Mouse (Mus musculus) adrenal gland, postnatal 14 days (tissue): ENCODE data around the gene CN725425. TPM values are rescaled to one million over a fixed set of nuclear protein-coding genes. Genes with fewer than 3 reads are reported as not detected.

Experiments
- DNase-seq: peaks from one replicate; pipeline ENCODE4 v3.0.0; 2021; ENCODE audit warnings: mixed read lengths
- total RNA-seq: library from RNA; stranded (reverse); gene quantifications from 2 replicates; pipeline ENCODE4 v1.2.3, GENCODE M21; 2021

The CN725425 gene
- total RNA-seq, 1 experiment from 2014 or later: not detected

GRCm38 (mm10) chr15:91206518-91206917, 7.2 kb downstream of the CN725425 start:
- DNase-seq: no peak

DNA sequence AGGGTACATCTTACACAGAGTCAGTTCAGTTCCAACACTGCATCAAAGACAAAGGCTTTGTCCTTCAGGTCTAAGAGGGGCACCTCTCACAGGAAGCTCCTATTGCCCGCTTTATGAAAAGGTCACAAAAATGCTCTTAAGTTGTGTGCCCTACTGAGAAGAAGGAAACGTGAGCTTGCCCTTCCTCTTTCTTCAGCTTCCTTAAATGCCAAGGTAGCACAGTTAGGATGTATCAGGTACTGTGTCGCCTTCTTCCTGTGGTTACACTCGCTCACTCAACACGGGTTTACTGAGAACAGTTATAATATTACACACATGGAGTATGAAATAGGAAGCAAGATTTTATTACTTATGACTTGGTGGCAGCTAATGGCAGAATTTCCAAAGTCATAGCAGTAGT, 38.0 kb downstream of the CN725425 start:
- no peak for DNase-seq

DNA sequence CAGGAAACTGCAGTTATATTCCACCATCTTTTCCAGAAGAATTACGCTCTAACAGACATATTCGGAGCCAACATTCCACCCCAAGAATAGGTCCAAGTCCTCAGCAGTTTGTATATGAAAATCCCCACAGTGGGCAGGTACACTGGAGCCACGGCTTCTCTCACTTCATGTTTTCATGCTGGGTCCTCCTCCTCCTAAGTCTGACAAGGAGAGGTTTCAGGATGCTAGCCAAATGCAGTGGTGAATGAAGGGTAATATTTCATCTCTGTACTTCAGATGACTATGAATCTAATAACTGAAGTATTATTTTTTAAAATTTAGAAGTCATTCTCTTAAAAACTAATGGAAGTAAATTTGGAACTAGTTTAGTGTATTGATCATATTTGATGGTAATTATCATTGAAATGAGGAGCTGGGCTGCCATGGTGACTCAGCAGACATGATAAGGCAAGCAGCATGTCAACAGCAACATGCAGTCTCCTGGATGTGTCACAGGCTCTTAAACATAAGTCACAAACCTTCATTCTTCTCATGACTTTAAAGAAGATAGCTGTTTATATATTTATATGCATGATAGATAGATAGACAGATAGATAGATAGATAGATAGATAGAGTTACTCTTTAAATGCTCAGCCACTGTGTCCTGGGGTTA, 41.5 kb downstream of the CN725425 start:
- no peak for DNase-seq

GRCm38 (mm10) chr15:91250815-91251214, 51.5 kb downstream of the CN725425 start:
- peak; percentile 29 for DNase-seq

- no peak for DNase-seq
Observed at GRCm38 (mm10) chr15:91251544-91252408, 52.5 kb downstream of the CN725425 start.

DNA sequence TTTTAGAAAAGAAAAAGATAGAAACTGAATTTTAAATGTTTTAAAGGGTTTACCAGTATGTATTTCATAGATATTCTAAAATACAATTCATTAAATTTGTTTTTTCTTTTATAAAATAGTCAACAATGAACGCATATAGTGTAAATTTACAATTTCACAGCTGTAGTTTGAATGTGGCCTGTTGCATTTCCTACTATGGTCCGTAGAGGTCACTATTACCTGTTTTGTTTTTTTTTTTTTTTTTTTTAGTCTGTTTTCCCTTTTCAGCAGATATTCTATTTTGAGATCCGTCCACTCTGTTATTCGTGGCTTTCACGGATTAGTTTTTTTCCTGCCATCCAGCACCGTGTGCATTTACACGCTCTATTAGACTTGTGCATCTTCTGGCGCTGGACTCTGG, 53.7 kb downstream of the CN725425 start:
- no peak for DNase-seq

- DNase-seq: no peak
Observed at GRCm38 (mm10) chr15:91255308-91255707, 56.0 kb downstream of the CN725425 start.

DNA sequence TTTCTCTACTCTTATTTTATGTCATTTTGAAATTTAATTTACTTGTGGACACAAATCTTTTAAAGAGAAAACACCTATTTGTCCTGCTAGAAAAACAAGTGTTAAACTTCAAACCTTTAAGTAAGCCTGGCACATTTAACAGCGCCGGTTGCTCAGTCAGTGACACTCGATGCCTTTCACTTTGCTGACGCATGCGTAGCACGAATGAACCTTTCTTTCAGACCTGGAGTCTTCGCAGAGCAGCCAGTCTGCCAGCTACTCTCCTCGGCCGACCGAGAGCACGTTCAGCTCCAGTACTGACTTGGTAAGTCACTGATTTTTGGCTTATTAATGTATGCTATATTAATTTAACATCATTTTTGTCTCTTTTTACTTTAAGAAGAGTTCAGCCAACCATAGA, 57.8 kb downstream of the CN725425 start:
- peak; percentile 11 for DNase-seq

DNA sequence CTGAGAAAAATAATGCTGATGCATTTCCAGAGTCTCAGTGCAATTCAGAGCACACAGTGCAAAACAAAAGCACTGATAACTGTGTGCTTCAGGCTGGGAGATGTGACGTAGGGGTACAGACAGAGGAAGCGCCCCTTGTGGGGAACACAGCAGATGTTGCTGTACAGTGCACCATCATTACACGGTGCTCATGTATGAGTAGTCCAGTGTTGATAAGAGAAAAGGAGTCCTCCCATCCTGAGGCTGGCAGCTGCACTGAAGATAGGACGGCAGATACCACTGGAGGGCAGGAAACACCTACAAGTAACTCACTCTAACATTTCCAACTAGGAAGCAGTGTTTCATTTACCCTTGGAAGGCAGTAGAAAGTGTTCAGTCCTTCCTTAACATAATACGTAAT, 61.3 kb downstream of the CN725425 start:
- no peak for DNase-seq

- DNase-seq: no peak
Observed at GRCm38 (mm10) chr15:91263926-91264325, 64.6 kb downstream of the CN725425 start.

DNA sequence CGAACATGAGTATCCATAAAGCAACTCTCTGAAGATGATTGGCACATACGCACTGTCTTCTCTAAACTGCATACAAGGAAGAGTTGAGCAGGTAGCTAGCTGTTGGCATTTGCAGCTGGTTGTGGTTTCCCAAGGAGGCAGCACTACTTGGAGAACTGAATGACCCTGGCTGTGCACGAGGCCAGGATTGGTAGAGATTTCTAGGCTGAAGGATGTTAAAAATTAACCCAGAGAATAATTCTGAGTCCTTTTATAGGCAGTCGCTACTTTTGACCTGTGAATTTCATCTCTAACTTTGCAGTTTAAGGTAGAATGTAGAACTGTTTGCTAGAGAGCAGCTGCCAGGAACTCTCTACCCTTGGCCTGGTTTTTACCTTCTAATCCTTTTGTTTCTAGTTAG, 69.2 kb downstream of the CN725425 start:
- DNase-seq: no peak

DNA sequence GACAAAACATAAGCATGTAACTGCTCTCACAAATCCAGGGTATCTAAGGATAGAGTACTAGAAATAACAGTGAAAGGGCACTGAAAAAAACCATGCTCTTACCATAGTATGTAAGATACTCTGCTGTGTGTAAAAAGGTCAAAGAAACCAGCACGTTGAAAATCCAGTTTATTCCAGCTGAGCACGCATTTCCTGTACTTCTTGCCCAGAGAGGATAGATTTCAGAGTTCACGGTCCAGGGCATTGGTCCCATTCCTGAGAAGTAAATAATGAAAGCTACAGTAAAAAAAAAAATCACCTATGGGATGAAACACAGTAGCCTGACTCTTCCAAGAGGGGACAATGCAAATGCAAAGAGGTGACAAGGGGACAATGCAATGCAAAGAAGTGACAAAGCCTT, 76.7 kb downstream of the CN725425 start:
- DNase-seq: no peak

DNA sequence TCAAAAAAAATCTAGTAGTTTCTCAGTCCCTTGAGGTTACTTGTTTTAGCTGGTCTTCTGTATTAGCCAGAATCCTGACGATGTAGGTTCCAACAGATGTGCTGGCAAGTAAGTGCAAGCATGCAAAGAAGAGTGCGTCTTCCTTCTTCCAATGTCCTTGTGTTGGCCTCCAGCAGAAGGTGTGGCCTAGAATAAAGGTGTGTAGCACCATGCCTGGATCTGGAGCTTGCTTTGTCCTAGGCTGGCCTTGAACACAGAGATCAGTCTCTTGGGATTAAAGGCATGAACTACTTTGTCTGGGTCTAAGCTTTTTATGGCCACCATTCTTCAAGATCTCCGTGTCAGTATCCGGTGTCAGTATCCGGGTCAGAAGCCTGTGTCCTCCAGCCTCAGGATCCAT, 80.3 kb downstream of the CN725425 start:
- DNase-seq: no peak

- peak; percentile 29 for DNase-seq
Observed at GRCm38 (mm10) chr15:91281521-91281920, 82.2 kb downstream of the CN725425 start.

DNA sequence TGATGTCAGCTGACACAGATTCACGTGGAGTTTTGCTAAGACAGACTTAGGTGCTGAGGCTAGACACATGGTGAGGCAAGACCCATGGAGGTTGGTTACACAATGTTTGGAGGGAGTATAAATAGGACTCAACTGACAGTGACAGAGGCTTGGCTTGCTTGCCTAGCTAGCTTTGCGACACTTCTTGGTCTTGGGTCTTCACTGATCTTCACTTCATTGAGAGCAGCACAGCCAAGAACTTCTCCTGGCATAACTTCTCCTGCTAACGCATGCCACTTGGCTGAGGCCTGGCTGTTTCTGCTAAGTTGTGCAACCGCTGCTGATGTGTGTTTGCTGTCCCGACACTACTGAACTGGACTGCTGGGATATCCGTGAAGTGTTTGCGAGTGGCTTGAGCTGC, 83.5 kb downstream of the CN725425 start:
- DNase-seq: peak; percentile 54

DNA sequence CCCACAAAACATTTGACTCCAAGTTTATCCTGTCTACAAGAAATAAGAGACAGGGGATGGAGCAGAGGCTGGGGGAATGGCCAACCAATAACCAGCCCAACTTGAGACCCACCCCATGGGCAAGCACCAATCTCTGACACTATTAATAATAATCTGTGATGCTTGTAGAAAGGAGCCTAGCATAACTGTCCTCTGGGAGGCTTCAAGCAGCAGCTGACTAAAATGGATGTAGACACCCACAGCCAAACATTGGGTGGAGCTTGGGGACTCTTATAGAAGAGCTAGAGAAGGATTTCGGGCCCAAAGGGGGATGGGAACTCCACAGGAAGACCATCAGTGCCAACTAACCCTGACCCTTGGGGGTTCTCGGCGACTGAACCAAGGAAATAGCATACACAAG, 84.1 kb downstream of the CN725425 start:
- DNase-seq: no peak

- DNase-seq: no peak
Observed at GRCm38 (mm10) chr15:91299319-91299835, 100.1 kb downstream of the CN725425 start.

DNA sequence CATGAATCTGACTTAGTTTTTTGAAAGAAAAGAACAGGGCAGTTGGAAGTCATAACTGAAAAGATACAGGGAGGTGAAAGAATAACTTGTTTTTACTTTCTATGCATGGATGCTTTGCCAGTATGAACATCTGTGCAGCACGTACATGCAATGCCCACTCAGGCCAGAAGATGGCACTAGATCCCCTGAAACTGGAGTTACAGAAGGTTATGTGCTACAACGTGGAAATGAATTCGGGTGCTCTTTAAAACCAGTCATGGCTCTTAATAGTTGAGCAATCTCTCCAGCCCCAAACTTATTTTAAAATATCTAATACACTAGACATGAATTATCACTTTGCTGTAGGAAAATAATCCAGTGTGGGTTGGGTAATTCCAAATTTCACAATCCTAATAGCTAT, 102.1 kb downstream of the CN725425 start:
- peak; percentile 91 for DNase-seq

DNA sequence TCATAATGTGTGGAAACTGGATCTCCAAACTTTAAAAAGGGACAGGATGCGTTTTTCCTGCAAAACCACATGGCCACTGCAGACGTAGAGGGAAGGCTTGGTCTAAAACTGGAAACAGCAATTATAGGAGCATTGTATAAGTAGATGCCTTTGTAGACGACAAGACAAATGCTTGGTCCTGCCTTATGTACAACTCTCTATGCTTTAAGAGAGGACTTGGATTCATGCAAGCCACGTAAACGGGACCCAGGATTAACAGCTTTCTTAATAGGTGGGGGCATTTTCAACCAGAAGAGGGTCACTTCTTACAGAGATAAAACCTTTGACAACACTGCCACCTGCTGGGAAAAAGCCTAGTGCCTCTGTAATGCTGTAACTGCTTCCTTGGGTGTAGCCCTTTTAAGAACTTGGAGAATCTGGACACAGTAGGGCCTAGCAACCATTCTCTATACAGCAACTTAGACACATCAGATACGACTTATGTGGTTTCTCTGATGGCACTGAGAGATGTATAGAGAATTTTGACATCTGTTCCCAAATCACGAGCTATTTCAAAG, 105.1 kb downstream of the CN725425 start:
- DNase-seq: peak; percentile 43
